Mouse (Mus musculus): Measurements from ENCODE around the gene Stradb.

DNA sequence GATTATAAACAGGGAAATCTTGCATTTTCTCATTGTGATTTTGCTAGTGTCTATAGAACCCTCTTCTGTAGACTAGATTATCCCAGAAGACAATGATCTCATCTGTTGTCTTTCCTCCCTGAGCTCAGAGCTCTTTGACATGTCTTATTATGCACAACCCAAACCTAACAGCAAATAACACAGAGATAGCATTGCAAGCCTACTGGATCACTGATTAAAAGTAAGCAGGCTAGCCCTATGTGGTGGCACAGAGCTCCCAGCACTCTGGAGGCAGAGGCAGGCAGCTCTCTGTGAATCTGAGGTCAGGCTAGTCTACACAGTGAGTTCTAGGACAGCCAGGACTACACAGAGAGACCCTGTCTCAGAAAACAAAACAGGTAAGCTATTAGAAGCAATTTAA is 10.5 kb upstream of the Stradb start:
- TF ChIP-seq CTCF (IDR thresholded peaks at IDR 0.05; ENCODE audit: low read depth): no peak
- TF ChIP-seq EP300 (IDR thresholded peaks at IDR 0.05; ENCODE audit: low read depth): no peak

Measured in liver, embryonic 14.5 days (tissue).